Mouse (Mus musculus) heart, adult 8-10 months (tissue): Measurements from ENCODE around the gene Vldlr. TPM values are rescaled to one million over a fixed set of nuclear protein-coding genes. Genes with fewer than 3 reads are reported as not detected.

ENCODE experiments used
- DNase-seq: peaks from one replicate; pipeline ENCODE4 v3.0.0; 2022; ENCODE audit warnings: low spot score
- total RNA-seq, 4 experiments: library from RNA; stranded (reverse); gene quantifications; 2 replicates each; pipeline ENCODE4 v1.2.4; 2022

Vldlr gene
- total RNA-seq, 4 experiments from 2014 or later: 229 to 259 (median 251) TPM

GRCm38 (mm10) chr19:27233386-27233785 is 17.1 kb downstream of the Vldlr start:
- DNase-seq: peak; percentile 24

DNA sequence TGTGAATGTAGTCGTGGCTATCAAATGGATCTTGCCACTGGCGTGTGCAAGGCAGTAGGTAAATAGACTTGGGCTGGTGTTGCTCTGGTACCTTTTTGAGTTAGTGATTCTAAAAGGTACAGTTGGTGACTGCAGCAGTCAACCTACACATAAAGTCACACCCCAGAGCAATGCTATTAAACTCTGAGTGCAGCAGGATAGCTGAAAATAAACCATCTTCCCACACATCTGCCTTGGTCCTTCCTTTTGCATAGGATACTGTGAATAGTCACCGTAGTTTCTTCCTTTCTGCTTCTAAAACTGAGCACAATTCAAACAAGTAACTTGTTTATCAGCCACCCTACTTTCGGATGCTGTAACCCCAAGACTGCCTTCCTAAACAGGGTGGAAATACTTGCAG is 23.6 kb downstream of the Vldlr start:
- no peak for DNase-seq

GRCm38 (mm10) chr19:27243527-27243926 is 27.2 kb downstream of the Vldlr start:
- DNase-seq: no peak

DNA sequence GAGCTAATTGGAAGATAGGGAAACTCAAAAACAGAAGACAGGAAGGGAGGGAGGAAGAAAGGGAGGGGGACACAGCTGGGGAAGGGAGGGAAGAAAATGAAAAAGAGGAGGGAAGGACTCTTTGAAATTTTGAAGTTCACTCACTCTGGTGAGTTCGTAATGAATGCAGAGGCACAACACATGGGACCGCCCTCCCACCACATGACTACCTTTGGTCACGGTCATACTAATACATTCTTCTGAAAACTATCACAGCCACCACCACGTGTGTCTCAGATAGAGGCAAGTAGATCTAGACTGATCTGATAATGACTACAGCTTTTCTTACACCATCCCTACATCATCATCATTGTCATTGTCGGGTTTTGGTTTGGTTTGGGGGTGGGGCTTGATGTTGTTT is 38.5 kb downstream of the Vldlr start:
- DNase-seq: no peak

DNA sequence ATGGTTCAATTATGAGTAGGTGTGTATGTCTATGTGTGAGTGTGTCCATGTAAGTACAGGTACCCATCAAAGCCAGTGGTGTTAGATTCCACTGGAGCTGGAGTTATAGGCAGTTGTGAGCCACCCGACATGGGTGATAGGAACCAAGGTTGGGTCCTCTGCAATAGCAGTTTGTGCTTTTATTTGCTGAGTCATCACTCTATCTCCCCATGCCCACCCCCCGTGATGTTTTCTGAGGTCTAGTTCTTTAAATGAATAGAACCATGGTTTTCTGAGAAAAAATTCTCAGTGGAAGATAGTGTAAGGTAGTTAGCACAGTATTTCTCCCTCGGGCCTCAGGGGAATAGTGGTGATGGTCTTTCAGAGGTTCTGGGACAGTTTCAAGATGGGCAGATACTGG is 39.4 kb downstream of the Vldlr start:
- DNase-seq: no peak

DNA sequence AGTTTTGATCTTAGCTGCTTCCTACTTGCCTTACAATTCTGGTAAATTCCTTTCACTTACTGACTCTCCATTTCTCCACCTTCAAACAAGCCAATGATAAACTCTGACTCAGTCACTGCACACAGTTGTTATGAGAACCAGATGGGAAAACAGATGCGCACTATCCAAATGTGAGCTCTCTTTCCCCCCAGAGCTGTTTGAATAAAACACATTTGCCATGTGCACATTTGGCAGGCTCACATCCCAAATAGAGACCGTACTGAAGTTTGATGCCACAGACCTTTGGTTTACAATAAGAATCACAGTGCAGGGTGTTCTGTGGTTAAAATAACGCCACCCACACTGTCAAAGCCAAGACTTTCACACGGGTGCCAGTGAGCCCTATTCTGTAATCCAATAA is 43.8 kb downstream of the Vldlr start:
- peak; percentile 10 for DNase-seq

GRCm38 (mm10) chr19:27260621-27261278 is 44.5 kb downstream of the Vldlr start:
- DNase-seq: no peak

- DNase-seq: no peak
Measured at GRCm38 (mm10) chr19:27262141-27262540, 45.9 kb downstream of the Vldlr start.

DNA sequence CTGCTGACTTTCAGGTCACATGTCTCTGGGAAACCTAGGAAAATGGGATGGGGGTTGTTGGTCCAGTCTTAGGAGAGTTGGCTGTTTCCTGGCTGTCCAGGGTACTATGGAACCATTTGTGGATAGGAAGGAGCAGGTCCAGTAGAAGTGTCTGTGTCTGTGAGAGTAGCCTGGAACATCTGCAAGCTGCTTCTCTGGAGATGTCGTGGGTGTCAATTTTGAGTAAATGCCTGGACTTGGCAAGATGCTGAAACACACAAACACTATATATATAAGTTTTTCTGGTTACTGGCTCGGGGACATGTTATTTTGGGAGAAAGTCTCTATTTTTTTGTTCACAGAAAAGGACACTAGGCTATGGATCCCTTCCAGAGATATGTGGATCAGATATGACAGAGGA is 57.1 kb downstream of the Vldlr start:
- no peak for DNase-seq

GRCm38 (mm10) chr19:27274382-27274781 is 58.1 kb downstream of the Vldlr start:
- DNase-seq: no peak

DNA sequence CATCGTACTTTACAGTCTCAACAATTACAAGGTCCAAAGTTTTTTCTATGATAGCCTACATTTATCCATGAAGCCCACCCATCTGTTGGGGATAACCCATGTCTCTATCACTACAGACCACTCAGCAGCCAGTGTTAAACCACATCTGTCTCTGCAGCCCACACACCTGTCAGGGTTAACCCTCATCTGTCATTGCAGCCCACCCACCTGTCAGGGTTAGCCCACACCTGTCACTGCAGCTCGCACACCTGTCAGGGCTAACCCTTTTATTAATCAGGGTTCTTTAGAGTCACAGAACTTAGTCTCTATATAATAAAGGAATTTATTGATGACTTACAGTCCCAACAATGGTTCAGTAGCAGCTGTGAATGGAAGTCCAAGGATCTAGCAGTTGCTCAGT is 62.9 kb downstream of the Vldlr start:
- no peak for DNase-seq

Other genes starting within 250 kb of the Vldlr start
- gene Kcnv2, start 106.1 kb downstream of the Vldlr start, total RNA-seq: 1 to 10 TPM; 5.8 to 7.2 (median 6.2) TPM
- 10 to 100 TPM; 21.4 to 33.7 (median 31.1) TPM for gene Pum3, start 213.3 kb downstream of the Vldlr start, total RNA-seq